Mouse (Mus musculus) heart, adult 9 months (tissue): ENCODE data around the gene Fat2.

Experiments used
- DNase-seq, 2 experiments: peaks; one replicate each; pipeline ENCODE4 v3.0.0; 2022; ENCODE audit warnings: low spot score in 2 of 2

The Fat2 gene

DNA sequence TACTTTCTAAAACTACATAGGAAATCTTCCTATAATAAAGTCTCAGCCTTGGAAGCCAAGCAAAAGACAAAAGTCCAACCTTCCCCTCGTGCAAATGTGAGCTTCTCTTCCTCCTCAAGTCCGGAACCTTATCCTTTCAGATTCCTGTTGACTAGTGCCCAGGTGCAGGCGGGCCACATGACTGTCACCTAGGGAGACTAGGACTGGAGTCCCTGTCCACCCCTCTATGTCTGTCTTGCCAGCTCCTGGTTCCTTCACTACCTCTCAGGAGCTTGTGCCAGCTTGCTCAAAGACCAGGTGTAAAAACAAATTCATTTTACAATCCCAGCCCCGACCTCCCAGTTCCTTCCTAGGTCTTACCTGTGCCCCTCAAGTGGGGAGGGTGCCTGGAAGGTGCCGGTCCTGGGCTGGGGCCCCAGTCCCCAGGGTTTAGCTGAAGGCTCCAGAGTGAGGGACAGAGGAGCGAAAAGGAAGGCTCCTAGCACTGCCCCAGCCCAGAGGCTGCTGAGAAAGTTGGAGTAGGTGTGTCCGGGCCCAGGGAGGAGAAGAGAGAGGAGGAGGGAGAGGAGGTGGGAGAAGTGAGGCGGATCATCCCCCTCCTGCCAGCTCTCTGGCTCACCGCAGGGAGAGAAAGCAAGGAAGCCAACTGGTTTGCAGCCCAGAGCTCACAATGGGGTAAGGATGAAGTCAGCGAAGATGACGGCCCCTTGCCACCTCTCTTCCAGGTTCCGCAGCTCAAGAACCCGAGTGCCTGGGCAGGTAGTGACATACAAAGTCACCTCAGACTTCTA lies at the start of gene Fat2:
Gene Fat2 (minus strand): TSS at position 464 of the 791 bp plus-strand sequence.
- no peak for DNase-seq

DNA sequence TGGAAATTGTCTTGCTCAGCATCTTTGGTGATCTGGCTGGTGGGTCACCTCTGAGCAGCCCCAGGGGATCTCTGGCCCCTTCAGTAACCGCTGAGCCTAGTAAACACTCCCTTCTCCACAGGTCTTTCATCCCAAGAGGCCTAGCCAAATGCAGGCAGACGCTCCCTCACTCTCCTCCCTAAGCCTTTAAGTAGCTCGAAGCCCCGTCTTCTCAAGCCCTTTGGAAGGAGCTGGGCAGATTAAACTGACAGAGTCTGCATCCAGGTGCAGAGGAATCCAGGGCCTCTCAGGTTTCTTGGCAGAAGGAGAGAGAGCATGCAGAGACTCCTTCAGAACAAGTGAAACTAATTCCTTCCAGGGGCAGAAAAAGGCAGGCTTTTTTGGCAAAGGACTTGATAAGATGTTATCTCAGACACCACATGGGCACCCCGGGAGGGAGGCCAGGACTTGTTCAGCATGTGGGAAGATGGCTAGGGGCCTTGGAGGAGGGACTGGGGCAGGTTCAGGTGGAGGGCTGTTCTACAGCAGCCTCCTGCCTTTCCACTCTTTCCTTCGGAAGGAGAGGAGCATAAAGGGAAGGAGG lies 47.2 kb upstream of the Fat2 start:
- DNase-seq: no peak

DNA sequence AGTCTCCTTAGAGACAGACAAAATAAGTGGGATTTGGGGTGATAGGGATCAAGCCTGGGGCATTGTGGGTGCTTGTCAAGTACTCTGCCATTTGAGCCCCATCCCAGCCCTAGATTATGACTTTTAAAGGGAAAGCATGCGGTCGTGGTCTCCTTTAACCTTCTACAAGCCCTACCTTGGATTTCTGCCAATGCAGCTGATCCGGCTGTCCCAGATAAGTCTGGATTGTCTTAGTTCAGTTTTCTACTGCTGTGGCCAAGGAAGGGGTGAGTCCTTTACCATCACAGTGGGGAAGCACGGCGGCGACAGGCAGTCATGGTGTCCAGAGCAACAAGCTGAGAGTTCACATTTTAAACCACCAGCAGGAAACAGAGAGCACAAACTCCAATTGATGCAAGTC lies 44.5 kb upstream of the Fat2 start:
- no peak for DNase-seq

DNA sequence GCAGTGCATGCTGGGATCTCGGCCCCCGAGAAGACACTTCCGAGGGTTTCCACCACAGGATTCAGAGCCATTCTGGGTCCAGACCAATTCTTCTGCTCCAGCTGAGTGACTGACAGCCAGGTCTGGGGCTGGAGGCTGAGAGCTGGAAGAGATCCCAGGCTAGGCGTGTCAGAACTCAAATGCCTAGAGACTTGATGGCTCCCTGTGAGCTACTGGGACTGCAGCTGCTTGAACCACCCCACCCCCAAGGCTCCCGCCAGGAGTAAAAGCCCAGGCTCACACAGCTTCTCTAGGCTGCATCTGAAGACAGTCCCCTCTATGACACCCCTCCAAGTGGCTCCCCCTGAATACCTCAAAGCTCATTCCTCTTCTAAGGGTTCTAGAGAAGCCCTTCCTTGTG lies 42.0 kb upstream of the Fat2 start:
- DNase-seq: peak; percentile 79 to 85

DNA sequence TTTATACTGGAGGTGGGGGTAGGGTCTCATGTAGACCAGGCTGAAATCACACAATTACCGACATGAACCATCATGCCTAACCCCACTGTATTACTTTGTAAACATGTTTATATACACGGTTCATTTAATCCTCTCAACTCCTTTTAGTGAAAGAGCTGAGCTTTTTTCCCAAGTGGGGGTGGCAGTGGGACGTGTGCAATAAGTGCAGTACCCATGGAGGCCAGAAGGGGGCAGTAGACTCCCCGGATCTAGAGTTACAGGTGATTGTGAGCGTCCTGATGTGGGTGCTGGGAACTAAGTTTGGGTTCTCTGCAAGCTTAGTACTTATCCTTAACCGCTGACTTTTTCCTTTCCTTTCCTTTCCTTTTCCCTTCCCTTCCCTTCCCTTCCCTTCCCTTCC lies 37.5 kb upstream of the Fat2 start:
- DNase-seq: no peak

DNA sequence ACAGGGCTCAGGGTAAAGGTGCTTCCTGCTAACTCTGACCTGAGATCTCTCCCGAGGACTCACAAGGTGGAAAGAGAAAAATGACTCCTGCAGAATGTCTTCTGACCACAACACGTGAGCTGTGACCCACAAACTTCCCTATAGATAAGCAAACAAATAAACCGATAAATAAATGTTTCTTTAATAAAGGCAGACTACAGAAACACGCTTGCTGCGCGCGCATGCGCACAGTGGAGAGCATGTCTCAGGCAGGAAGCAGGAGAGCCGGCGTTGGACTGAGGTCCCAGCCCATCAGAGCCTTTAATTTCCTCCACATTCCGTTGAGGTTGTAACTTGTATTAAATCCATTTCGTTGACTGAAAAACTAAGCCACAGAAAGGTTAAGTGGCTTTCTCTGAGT lies 37.0 kb upstream of the Fat2 start:
- no peak for DNase-seq

DNA sequence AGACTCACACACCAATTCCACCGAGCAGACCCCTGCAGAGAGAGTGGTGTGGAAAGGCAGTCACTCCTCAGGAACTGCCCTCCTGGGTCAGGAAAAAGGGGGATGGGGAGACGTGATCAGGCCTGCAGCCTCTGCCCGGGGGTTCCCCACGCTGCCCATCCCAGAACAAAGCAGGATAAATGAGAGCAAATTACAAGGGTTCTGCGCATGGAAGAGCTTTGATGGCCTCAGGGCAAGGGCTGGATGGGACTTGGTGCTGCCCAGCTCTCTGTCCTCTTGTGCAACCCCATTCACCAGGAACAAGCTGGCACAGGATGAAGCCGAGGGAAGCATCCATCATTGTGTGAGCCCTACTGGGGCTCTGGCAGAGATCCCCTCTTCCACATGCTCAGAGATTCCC lies 35.6 kb upstream of the Fat2 start:
- DNase-seq: no peak

DNA sequence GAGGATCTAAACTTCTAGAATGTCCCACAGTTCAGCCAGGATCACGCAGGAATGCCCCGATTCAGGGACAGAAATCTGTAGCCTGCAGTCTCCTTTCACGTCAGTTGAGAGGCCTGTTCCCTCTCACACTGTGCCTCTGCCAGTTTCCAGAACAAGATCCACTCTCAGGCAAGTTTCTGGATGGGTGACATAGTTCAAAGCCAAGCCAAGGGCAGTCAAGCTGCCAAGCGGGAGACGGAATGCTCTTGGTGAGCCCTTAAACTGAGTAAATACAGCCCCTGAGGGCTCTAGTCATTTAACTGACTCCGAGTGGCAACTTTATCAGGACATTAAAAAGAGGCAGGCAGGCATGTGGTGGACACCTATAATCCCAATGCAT lies 32.7 kb upstream of the Fat2 start:
- DNase-seq: peak in 1 of 2 experiments; percentile 28

DNA sequence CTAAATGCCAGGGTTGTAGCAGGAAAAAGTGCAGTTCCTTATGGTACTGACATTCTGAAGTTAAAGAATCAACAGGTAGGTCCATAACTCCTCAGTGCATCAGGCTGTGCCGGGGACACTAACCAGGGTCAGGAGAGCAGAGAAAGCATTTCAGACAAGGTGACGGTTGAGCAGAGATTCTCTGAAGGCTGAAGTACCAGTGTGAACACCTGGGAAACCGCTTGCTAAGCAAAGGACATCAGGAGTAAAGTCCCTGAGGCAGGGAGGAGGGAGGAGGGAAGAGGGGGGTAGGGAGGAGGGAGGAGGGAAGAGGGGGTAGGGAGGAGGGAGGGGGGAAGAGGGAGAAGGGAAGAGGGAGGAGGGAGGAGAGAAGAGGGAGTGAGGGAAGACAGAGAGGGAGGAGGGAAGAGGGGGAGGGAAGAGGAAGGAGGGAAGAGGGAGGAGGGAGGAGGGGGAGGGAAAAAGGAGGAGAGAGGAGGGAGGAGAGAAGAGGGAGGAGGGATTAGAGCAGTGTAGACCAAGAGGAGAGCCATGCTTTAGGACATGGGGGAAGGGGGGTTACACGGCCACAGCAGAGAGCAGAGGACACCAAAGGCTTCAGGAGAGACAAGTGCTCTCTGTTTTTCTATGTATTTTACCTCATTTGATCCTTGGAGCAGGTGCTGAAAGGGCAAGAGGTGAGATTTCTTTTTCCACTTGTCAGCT lies 32.2 kb upstream of the Fat2 start:
- DNase-seq: no peak

DNA sequence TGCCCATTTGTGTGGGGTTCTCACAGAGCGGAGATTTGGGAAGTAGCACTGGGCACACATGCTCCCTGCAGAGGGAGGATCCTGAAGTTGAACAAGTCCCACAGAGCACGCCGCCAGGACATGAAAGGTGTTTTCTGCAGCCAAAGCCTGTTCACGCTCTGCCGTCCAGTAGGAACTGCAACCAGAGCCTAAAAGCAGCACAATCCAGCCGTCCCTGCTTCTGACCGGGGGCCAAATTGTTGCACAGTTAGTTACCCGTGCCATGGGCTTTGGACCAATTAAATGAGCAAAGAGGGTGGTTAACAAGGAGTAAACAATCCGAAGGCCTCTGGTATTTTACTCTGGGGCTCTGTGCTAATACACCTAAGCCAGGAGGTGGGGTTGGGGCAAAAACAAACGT lies 31.4 kb upstream of the Fat2 start:
- no peak for DNase-seq

DNA sequence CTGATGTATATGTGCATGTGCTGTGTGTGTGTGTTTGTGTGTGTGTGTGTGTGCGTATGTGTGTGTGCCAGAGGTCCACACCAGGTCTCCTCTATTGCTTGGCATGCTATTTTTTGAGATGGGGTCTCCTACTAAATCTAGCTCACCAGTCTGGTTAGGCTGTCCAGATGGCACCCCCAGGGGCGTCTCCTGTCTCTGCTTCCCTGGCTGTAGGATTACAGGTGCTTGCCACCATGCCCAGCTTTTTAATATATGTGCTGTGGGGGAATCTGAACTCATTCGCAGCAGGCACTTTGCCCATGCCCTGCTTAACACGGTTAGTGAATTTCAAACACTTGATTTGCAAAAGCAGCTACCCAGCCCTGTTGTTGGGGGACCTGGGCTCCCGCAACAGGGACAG lies 29.5 kb upstream of the Fat2 start:
- DNase-seq: no peak

DNA sequence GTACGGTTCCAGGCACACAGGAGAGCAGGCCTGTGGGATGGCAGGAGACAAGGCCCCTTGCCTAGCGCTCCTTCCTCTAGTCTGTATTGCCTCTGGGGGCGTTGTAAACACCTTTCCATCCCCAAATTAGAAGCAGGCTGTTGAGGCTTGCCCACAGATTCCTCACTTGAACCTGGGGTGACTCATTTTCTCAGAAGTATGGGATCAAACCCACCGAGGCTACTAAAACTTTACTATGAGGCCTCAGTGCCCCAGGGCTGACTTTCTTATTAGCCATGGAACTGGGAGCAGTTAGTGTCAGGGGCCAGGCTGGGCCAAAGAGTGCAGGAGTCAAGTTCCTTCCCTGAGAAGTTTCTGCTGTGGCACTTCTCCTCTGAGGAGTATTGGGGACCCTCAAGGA lies 28.9 kb upstream of the Fat2 start:
- no peak for DNase-seq

DNA sequence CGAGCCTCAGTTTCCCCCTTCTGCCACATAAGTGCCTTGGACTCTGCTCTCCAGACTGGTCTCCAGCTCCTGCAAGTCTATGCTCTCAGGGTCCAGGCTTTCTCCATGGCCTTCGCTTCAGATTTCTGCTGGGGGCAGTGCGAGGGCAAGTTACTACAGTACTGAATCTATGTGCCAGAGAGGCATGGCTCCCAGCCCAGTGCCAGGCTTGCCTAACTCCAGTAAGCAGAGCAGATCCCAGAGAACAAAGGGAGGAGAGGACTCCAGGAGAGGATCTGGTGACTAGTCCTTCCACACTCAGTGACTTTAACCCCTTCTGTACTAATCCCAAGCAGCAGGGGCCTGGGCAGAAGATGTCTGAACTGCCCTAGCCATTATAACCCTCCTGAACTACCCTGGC lies 28.3 kb upstream of the Fat2 start:
- DNase-seq: peak in 1 of 2 experiments; percentile 26

DNA sequence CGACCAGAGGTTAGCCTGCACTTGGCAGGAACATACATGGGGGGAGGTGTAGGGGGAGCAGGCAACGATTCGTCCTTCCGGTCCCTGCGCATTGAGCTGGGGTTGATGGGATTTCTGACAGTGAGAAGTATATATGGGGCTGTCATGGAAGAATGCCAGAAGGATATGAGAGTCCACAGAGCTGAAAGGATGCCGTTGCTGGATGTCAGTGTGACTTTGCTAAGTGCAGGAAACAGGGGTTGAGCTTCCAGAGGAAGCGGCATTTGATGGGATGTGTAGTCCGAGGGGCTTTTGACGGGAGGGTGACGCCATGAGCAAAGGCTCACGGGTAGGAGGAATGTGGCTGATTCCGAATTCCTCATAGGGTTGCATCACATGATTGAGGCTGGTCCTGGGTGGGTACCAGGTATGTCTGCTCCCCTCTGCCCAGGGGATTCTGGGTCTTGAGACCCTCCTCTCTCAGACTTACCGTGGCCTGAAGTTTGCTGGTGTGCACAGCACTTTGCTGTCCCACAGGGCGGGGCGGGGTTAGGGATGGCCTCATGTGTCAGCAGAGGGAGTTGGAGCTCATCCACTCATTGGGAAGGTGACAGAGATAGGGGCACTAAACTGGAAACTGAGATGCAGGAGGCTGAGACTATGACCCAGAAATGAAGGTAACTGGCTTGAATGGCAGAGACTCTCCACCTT lies 21.9 kb upstream of the Fat2 start:
- DNase-seq: no peak

DNA sequence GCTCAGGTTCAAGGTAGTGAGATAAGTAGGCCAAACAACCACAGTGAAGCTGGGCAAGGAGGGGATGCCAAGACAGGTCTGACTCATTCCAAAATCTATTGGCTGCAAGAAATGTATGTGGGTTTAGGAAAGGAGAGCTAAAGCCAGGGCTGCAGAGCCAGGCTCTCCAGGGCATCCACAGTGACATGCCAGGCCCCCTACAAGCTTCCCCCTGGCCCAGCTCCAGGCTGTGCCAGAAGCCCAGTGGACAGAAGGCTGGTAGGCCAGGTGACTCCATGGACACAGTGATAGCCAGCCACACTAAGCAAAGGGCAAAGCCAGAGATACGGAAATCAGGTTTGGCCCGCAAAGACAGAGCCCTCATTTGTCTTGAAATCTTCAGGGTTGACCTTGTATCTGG lies 20.5 kb upstream of the Fat2 start:
- DNase-seq: no peak

DNA sequence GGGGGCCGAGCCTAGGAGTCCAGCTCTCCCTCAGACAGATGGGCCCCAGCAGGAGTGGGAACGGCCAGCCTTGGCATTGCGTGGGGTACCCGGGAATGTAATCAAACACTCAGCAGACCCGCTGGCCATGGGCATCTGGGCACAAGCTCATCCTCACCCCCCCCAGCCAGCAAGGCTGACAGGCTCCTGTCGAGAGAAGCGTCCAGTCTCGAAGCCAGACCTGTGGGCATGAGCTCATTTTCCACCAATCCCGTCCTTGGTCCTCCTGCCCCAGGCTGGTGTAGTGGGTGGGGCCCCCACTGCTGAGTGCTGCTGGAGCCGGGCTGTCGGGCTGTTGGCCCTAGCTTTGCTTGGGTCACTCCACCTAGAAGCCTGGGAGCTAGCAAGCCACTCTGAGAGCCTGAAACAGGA lies 5.6 kb upstream of the Fat2 start:
- no peak for DNase-seq

DNA sequence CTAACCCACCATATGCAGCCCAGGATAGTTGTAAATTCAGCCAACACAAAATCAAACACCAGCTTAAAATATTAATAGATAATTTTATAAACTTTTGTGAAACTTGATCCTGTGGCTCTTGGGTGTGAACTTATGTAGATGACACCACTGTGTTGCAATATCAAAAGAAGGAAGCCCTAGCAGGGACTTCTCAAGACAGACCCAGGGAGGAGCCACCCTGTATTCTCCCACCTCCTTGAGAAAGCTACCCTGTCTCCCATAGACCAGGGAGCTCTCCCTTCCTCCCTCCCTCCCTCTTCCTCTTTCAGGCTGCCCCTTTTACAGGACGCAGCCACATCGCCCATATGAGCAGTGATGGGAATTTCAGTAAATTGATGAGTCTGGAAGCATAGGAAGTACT lies 4.4 kb upstream of the Fat2 start:
- DNase-seq: no peak

DNA sequence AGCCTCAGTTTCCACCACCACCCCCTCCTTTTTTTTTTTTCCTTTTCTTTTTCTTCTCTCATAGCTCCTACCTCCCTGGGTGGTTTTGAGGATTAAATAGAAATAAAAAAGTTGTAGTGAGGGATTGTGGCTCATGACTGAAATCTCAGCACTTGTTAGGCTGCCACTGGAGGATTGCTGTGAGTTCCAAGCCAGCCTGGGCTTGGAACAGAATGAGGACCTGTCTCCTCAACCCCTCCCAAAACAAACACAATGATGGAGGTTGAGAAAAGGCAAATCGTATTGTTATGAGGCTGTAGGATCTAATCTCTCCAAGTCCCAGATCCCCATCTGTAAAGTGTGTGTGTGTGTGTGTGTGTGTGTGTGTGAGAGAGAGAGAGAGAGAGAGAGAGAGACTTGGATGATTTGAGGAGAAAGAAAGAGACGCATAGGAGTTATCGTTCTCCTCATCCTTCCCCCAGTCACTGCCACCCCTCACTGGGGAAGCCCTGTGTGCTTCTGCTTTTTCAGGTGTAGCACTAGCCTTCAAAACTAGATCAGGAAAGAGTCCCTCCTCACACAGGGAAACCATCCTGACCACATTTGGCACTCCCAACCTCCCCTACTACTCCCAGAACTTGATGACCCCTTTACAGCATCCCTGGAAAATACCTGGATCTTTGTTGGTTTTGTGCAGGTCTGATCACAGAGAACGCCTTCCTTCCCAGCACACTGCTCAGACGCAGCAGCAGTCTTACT lies 837 bp upstream of the Fat2 start:
- no peak for DNase-seq

DNA sequence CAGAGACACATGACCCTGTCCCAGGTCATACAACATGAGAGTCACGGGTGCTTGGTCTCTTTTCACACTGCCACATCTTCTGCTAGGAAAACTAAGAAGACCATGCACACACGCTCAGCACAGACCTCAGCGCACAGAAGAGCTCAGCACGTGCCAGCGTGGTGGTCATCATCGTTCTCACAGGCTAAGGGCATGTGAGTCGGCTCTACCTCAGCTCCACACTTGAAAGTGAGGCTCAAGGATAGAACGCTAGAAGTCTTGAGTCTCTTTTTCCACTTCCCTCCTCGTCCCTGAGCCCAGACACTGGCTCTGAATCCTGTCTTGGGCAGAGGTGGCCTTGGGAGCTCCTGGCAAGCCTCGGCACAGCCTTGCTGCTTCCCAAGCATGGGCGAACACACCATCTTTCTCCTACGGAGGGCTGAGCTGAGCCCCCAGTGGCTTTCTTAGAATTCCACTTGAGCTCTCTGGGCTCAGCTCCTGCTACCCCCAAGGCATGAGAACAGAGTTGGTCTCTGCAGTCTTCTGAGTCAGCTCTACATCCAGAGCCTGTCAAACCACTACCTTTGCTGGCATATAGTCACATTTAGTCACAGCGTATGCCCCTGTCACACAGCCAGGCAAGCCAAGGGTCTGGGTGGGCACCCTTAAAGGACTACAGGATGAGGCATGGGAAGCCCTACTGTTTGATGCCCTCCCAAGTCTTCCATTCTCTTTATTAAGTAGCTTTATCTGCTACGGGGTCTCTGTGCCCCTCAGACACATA lies 869 bp downstream of the Fat2 start:
- DNase-seq: no peak

DNA sequence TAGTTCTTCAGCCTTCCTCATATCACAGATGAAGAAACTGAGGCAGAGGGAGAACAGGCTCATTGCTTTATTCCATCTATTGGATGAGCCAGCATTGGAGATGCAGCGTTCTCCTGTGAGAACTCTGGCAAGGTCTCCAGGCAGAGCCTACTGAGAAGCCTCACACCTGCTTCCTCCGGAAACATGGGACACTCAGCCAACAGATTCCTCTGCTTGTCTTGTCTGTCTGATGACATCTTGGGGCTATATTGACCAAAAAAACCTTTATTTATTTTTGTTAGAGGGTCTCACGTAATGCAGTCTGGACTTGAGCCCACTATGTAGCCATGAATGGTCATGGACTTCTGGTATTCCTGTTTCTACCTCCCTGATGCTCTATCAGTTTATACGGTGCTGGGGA lies 1.8 kb downstream of the Fat2 start:
- DNase-seq: no peak

DNA sequence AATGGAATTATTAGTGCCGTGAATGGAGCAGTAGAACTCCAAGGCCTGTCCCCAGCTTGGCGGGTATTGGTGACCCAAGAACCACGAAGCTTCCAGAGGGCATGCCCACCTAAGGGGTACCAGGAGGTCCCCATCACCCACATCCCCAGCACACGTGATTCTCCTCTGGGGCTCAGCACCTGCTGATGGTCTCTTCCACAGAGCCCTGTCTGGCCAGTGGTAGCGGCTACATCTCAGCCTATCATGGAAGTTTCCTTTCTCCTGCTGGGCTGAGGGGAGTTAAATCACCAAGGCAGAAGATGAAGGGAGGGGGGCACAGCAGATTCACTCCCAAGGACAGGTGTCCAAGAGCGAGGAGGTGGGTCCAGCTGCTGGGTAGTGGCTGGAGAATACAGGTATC lies 2.3 kb downstream of the Fat2 start:
- no peak for DNase-seq
